Mouse (Mus musculus) intestine, embryonic 16.5 days (tissue): Measurements from ENCODE around the gene 4930404N11Rik. TPM values are rescaled to one million over a fixed set of nuclear protein-coding genes. Genes with fewer than 3 reads are reported as not detected.

Experiments used
- ATAC-seq: fragments of 200-750 bp; cut with Nextera tagmentation; 2 replicates; pipeline ENCODE4 v1.8.0; 2017; ENCODE audit warnings: moderate TSS enrichment, moderate library complexity
- H3K27ac ChIP-seq: fragments of 300-500 bp; sonication (generic); 2 replicates; pipeline ENCODE4 v1.5.1; 2014; ENCODE audit warnings: mild to moderate bottlenecking, low read length
- H3K27me3 ChIP-seq: fragments of 300-500 bp; sonication (generic); replicated peaks from 2 replicates; pipeline ENCODE4 v1.6.1; 2014; ENCODE audit warnings: low read length, control low read depth, mixed read lengths; ENCODE audit not compliant: control insufficient read depth, insufficient read depth
- H3K36me3 ChIP-seq: fragments of 300-500 bp; sonication (generic); 2 replicates; pipeline ENCODE4 v1.6.1; 2014; ENCODE audit warnings: low read length, control low read depth; ENCODE audit not compliant: control insufficient read depth, insufficient read depth
- H3K4me1 ChIP-seq: fragments of 300-500 bp; sonication (generic); 2 replicates; pipeline ENCODE4 v1.6.1; 2014; ENCODE audit warnings: low read length, control low read depth, mixed read lengths; ENCODE audit not compliant: control insufficient read depth, insufficient read depth
- H3K4me2 ChIP-seq: fragments of 300-500 bp; sonication (generic); 2 replicates; pipeline ENCODE4 v1.6.1; 2014; ENCODE audit warnings: low read depth, low read length, control low read depth
- H3K4me3 ChIP-seq: fragments of 300-500 bp; sonication (generic); 2 replicates; pipeline ENCODE4 v1.5.1; 2014; ENCODE audit warnings: mild to moderate bottlenecking, low read length
- H3K9ac ChIP-seq: fragments of 300-500 bp; sonication (generic); 2 replicates; pipeline ENCODE4 v1.6.1; 2014; ENCODE audit warnings: low read depth, low read length
- H3K9me3 ChIP-seq: fragments of 300-500 bp; sonication (generic); 2 replicates; pipeline ENCODE4 v1.6.1; 2016; ENCODE audit warnings: low read length, control low read depth; ENCODE audit not compliant: control insufficient read depth
- WGBS: fragments of 180-500 bp; shearing (Covaris S2); extraction: QIAGEN DNeasy Blood & Tissue Kit; methylation state at CpG from one replicate; pipeline ENCODE4 v1.1.7; 2014; 5-methylcytosine and 5-hydroxymethylcytosine counted together
- polyA plus RNA-seq: library from polyadenylated mRNA; unstranded; fragments of >200 nt; fragmentation: Nextera tagmentation; extraction: Ambion mirVana; gene quantifications from 2 replicates; pipeline ENCODE4 v1.2.1, GENCODE M21; 2015

Gene 4930404N11Rik
- 1.4 and 2.7 TPM in 2 replicates for polyA plus RNA-seq

DNA sequence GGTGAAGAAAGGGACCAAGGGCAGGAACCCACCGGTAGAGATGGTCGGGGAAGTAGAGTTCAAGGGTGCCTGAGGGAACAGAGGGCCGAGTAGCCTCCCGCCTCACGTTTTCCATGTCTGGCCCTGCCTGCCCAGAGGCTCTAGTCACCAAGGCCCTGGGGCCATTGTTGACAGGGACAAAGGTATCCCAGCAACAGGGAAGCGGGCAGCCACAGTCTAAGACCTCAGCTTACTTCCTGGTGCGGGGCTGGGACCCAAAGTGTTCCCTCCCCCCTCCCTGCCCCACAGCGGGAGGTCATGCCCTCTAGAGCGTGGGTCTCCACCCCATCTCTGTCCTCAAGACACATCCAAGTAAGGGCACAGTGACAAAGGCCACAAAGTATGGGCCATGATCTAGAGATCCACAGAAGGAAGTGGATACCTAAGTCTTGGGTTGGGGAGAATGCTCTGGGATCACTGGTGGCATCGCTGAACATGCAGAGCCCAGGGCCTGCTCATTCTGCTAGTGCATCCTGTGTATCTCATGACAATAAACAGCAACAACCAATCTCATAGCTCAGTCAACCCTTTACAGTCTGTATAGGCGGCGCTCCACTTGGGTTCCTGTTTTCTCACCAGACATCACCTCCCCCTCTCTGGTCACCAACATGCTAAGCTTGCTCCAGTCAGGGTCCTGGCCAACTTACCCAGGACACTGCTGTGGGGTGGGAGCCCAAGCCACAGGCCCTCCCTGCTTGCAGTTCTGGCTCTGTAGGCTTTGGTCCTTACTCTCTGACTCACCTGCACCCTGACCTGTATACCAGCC lies at the start of gene 4930404N11Rik:
TSS of gene 4930404N11Rik (minus strand) at position 145 of the 805 bp plus-strand sequence.
- Histone ChIP-seq H3K4me3 (peak within 1 kb of the TSS; percentile 38), H3K9ac (peak within 1 kb of the TSS; percentile 61), H3K4me2 (peak within 1 kb of the TSS; percentile 44), H3K9me3 (no peaks in the 10 kb centered on the region), H3K36me3 (peaks cover 53% of the 10 kb centered on the region), H3K4me1 (peaks cover 52% of the 10 kb centered on the region), H3K27me3 (peaks cover 4% of the 10 kb centered on the region; the same call in 1 of the 2 replicates), H3K27ac (peak within 1 kb of the TSS; percentile 46)
- 28% methylated on average over 12 of the region's 12 CpGs for WGBS
- ATAC-seq: peak; percentile 53

DNA sequence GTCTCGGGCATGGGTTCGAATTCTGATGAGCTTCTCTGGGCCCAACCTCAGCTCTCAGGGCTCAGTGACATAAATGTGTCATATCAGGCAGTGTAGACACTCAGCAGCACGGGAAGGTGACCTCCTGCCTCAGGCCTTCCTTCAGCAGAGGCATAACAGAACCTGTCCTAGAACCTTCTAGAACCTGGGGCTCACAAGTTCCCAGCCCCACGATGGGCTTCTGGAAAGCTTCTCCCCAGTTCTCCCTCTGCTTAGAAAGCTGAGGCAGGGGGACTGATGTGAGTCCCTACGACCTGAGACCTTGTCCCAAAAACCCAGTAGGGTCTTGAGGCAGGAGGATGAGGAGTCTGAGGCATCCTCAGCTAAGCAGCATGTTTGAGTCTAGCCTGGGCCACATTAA lies 49.5 kb upstream of the 4930404N11Rik start:
- Histone ChIP-seq H3K27me3 (no peaks in the 10 kb centered on the region), H3K9ac (0 out of 2 replicates have a peak overlapping the region, but pooled peaks have one; percentile 56), H3K9me3 (no peaks in the 10 kb centered on the region), H3K4me1 (peaks cover 85% of the 10 kb centered on the region), H3K4me2 (no peak overlapping the region), H3K27ac (no peak overlapping the region), H3K36me3 (peaks cover 4% of the 10 kb centered on the region), H3K4me3 (no peak overlapping the region)
- ATAC-seq: no peak
- 75% methylated on average over 5 of the region's 5 CpGs for WGBS

GRCm38 (mm10) chr10:81414682-81415081 lies 49.1 kb upstream of the 4930404N11Rik start:
- no peaks in the 10 kb centered on the region for H3K27me3 ChIP-seq
- peaks cover 90% of the 10 kb centered on the region for H3K4me1 ChIP-seq
- peak overlapping the region; percentile 56; the same call in 1 of the 2 replicates for H3K9ac ChIP-seq

GRCm38 (mm10) chr10:81413310-81414261 lies 48.0 kb upstream of the 4930404N11Rik start:
- Histone ChIP-seq H3K4me3 (0 out of 2 replicates have a peak overlapping the region, but pooled peaks have one; percentile 1), H3K4me1 (peaks cover 89% of the 10 kb centered on the region), H3K27ac (peak overlapping the region; percentile 91), H3K9me3 (no peaks in the 10 kb centered on the region), H3K4me2 (peak overlapping the region; percentile 33), H3K9ac (peak overlapping the region; percentile 56), H3K36me3 (peaks cover 4% of the 10 kb centered on the region), H3K27me3 (no peaks in the 10 kb centered on the region)
- WGBS: 30% methylated on average over 26 of the region's 26 CpGs
- 0 out of 2 replicates have a peak, but pooled peaks have one; percentile 6 for ATAC-seq

More at GRCm38 (mm10) chr10:81414682-81415081, 49.1 kb upstream of the 4930404N11Rik start:
- no peak for ATAC-seq
- Histone ChIP-seq H3K9me3 (no peaks in the 10 kb centered on the region), H3K4me2 (peak overlapping the region; percentile 33; the same call in 1 of the 2 replicates), H3K4me3 (no peak overlapping the region), H3K27ac (peak overlapping the region; percentile 2; the same call in 1 of the 2 replicates), H3K36me3 (peaks cover 4% of the 10 kb centered on the region)

- H3K27me3 ChIP-seq: no peaks in the 10 kb centered on the region
- H3K27ac ChIP-seq: peak overlapping the region; percentile 91
- peaks cover 4% of the 10 kb centered on the region for H3K36me3 ChIP-seq
- H3K9ac ChIP-seq: peak overlapping the region; percentile 52
- no peak overlapping the region for H3K4me3 ChIP-seq
- no peak overlapping the region for H3K4me2 ChIP-seq
- ATAC-seq: no peak
- H3K4me1 ChIP-seq: peaks cover 95% of the 10 kb centered on the region
- WGBS: 72% methylated on average over 16 of the region's 16 CpGs
- H3K9me3 ChIP-seq: no peaks in the 10 kb centered on the region
Measured at GRCm38 (mm10) chr10:81412586-81413309, 47.1 kb upstream of the 4930404N11Rik start.

- H3K36me3 ChIP-seq: peaks cover 4% of the 10 kb centered on the region
- peaks cover 3% of the 10 kb centered on the region; the same call in 1 of the 2 replicates for H3K27me3 ChIP-seq
- H3K9ac ChIP-seq: peak overlapping the region; percentile 52
- peak overlapping the region; percentile 91 for H3K27ac ChIP-seq
- H3K4me1 ChIP-seq: peaks cover 95% of the 10 kb centered on the region
- H3K9me3 ChIP-seq: no peaks in the 10 kb centered on the region
- whole genome bisulfite sequencing: 44% methylated on average over 18 of the region's 18 CpGs
- peak; percentile 11; the same call in 1 of the 2 replicates for ATAC-seq
- peak overlapping the region; percentile 16 for H3K4me2 ChIP-seq
- H3K4me3 ChIP-seq: no peak overlapping the region
Measured at GRCm38 (mm10) chr10:81411471-81412400, 46.1 kb upstream of the 4930404N11Rik start.

DNA sequence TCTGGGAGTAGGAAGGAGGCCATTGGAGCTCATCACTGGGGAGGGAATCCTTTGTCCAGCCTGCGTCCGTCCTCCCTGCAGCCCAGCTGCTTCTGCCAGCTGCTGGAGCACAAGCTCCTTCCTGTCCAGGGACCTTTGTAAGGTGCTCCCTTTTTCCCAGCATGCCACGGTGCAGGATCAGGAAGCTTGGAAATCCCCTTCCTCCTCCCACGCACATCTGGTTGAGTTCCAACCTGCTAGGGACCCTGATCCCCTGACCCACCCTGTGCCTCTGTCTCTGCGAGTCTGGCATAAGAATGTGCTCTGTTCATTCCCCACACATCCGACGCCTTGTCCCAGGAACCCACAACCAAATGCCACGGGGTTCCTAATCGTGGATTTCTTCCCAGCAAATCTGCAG lies 45.4 kb upstream of the 4930404N11Rik start:
- H3K9me3 ChIP-seq: no peaks in the 10 kb centered on the region
- 70% methylated on average over 9 of the region's 9 CpGs for WGBS

GRCm38 (mm10) chr10:81410350-81410749 lies 44.7 kb upstream of the 4930404N11Rik start:
- H3K4me2 ChIP-seq: no peak overlapping the region
- peaks cover 88% of the 10 kb centered on the region for H3K4me1 ChIP-seq
- H3K9ac ChIP-seq: 0 out of 2 replicates have a peak overlapping the region, but pooled peaks have one; percentile 30
- H3K9me3 ChIP-seq: no peaks in the 10 kb centered on the region
- peaks cover 4% of the 10 kb centered on the region; the same call in 1 of the 2 replicates for H3K27me3 ChIP-seq
- peaks cover 13% of the 10 kb centered on the region for H3K36me3 ChIP-seq
- peak overlapping the region; percentile 91 for H3K27ac ChIP-seq
- 67% methylated on average over 4 of the region's 4 CpGs for WGBS
- no peak overlapping the region for H3K4me3 ChIP-seq
- no peak for ATAC-seq

More for the DNA sequence above, 45.4 kb upstream of the 4930404N11Rik start:
- Histone ChIP-seq H3K27me3 (peaks cover 4% of the 10 kb centered on the region; the same call in 1 of the 2 replicates), H3K27ac (peak overlapping the region; percentile 91), H3K9ac (0 out of 2 replicates have a peak overlapping the region, but pooled peaks have one; percentile 21), H3K36me3 (peaks cover 7% of the 10 kb centered on the region), H3K4me1 (peaks cover 94% of the 10 kb centered on the region), H3K4me3 (no peak overlapping the region), H3K4me2 (no peak overlapping the region)
- no peak for ATAC-seq
